Mouse (Mus musculus): ENCODE measurements around the gene Ifitm5. TPM values are rescaled to one million over a fixed set of nuclear protein-coding genes. Genes with fewer than 3 reads are reported as not detected.

Ifitm5 gene
- polyA plus RNA-seq, 1 experiment from 2014 or later = 110 TPM

Other genes with a start within 250 kb of the Ifitm5 start
- gene Cyp2e1, start 186.6 kb downstream of the Ifitm5 start, polyA plus RNA-seq (2015; fragmentation: Nextera tagmentation; extraction: Ambion mirVana) = not detected in 2 replicates
- gene Syce1, start 162.4 kb downstream of the Ifitm5 start, polyA plus RNA-seq (2015; fragmentation: Nextera tagmentation; extraction: Ambion mirVana) = 0.19 TPM in 1 of 2 replicates, not detected in the other
- 0.56 and 0.87 TPM in 2 replicates for gene Zfp941, start 128.1 kb downstream of the Ifitm5 start, polyA plus RNA-seq (2015; fragmentation: Nextera tagmentation; extraction: Ambion mirVana)
- gene Urah, start 115.3 kb downstream of the Ifitm5 start, polyA plus RNA-seq (2015; fragmentation: Nextera tagmentation; extraction: Ambion mirVana) = 38.8 and 42.6 TPM in 2 replicates
- 2.3 and 8.5 TPM in 2 replicates for gene Scgb1c1, start 104.7 kb downstream of the Ifitm5 start, polyA plus RNA-seq (2015; fragmentation: Nextera tagmentation; extraction: Ambion mirVana)
- 0.20 and 0.48 TPM in 2 replicates for gene Odf3, start 102.5 kb downstream of the Ifitm5 start, polyA plus RNA-seq (2015; fragmentation: Nextera tagmentation; extraction: Ambion mirVana)
- gene Gm45785, start 94.0 kb downstream of the Ifitm5 start, polyA plus RNA-seq (2015; fragmentation: Nextera tagmentation; extraction: Ambion mirVana) = not detected in 2 replicates
- gene Ric8a, start 93.3 kb downstream of the Ifitm5 start, polyA plus RNA-seq (2015; fragmentation: Nextera tagmentation; extraction: Ambion mirVana) = 78.8 and 86.1 TPM in 2 replicates
- gene Bet1l, start 92.7 kb downstream of the Ifitm5 start, polyA plus RNA-seq (2015; fragmentation: Nextera tagmentation; extraction: Ambion mirVana) = 64.2 and 67.5 TPM in 2 replicates
- gene Psmd13, start 68.3 kb downstream of the Ifitm5 start, polyA plus RNA-seq (2015; fragmentation: Nextera tagmentation; extraction: Ambion mirVana) = 206 and 209 TPM in 2 replicates
- 25.1 and 27.4 TPM in 2 replicates for gene Sirt3, start 68.0 kb downstream of the Ifitm5 start, polyA plus RNA-seq (2015; fragmentation: Nextera tagmentation; extraction: Ambion mirVana)
- 23.3 and 34.9 TPM in 2 replicates for gene Cox8b, start 49.8 kb downstream of the Ifitm5 start, polyA plus RNA-seq (2015; fragmentation: Nextera tagmentation; extraction: Ambion mirVana)
- gene Nlrp6, start 29.4 kb downstream of the Ifitm5 start, polyA plus RNA-seq (2015; fragmentation: Nextera tagmentation; extraction: Ambion mirVana) = 0.07 and 0.25 TPM in 2 replicates
- gene Pgghg, start 8.9 kb downstream of the Ifitm5 start, polyA plus RNA-seq (2015; fragmentation: Nextera tagmentation; extraction: Ambion mirVana) = 26.3 and 29.0 TPM in 2 replicates
- 0.96 TPM in 1 of 2 replicates, not detected in the other for gene Gm45717, start 5.6 kb upstream of the Ifitm5 start, polyA plus RNA-seq (2015; fragmentation: Nextera tagmentation; extraction: Ambion mirVana)
- gene Ifitm2, start 5.7 kb upstream of the Ifitm5 start, polyA plus RNA-seq (2015; fragmentation: Nextera tagmentation; extraction: Ambion mirVana) = 1,542 and 1,589 TPM in 2 replicates
- 126 and 137 TPM in 2 replicates for gene Ifitm1, start 16.9 kb upstream of the Ifitm5 start, polyA plus RNA-seq (2015; fragmentation: Nextera tagmentation; extraction: Ambion mirVana)
- gene Ifitm3, start 60.5 kb upstream of the Ifitm5 start, polyA plus RNA-seq (2015; fragmentation: Nextera tagmentation; extraction: Ambion mirVana) = 197 and 204 TPM in 2 replicates
- gene Ifitm6, start 67.6 kb upstream of the Ifitm5 start, polyA plus RNA-seq (2015; fragmentation: Nextera tagmentation; extraction: Ambion mirVana) = 2.7 and 2.8 TPM in 2 replicates
- not detected in 2 replicates for gene Gm17387, start 78.8 kb upstream of the Ifitm5 start, polyA plus RNA-seq (2015; fragmentation: Nextera tagmentation; extraction: Ambion mirVana)
- gene B4galnt4, start 110.8 kb upstream of the Ifitm5 start, polyA plus RNA-seq (2015; fragmentation: Nextera tagmentation; extraction: Ambion mirVana) = 12.0 and 15.1 TPM in 2 replicates
- gene Pkp3, start 127.9 kb upstream of the Ifitm5 start, polyA plus RNA-seq (2015; fragmentation: Nextera tagmentation; extraction: Ambion mirVana) = 115 and 118 TPM in 2 replicates
- 6.1 and 6.8 TPM in 2 replicates for gene Sigirr, start 150.3 kb upstream of the Ifitm5 start, polyA plus RNA-seq (2015; fragmentation: Nextera tagmentation; extraction: Ambion mirVana)
- gene Ano9, start 167.5 kb upstream of the Ifitm5 start, polyA plus RNA-seq (2015; fragmentation: Nextera tagmentation; extraction: Ambion mirVana) = 18.2 and 20.7 TPM in 2 replicates
- 68.4 and 69.7 TPM in 2 replicates for gene Ptdss2, start 172.1 kb upstream of the Ifitm5 start, polyA plus RNA-seq (2015; fragmentation: Nextera tagmentation; extraction: Ambion mirVana)
- 210 and 216 TPM in 2 replicates for gene Rnh1, start 222.6 kb upstream of the Ifitm5 start, polyA plus RNA-seq (2015; fragmentation: Nextera tagmentation; extraction: Ambion mirVana)
- 180 and 183 TPM in 2 replicates for gene Hras, start 243.7 kb upstream of the Ifitm5 start, polyA plus RNA-seq (2015; fragmentation: Nextera tagmentation; extraction: Ambion mirVana)
- gene Lrrc56, start 243.9 kb upstream of the Ifitm5 start, polyA plus RNA-seq (2015; fragmentation: Nextera tagmentation; extraction: Ambion mirVana) = 11.2 and 14.7 TPM in 2 replicates

Measured in embryonic facial prominence, embryonic 15.5 days (tissue).